Mouse (Mus musculus): ENCODE measurements around the gene 9930111J21Rik1.
"Not testable (repeated sequence)": the region's sequence is repeated elsewhere in the genome, so short reads cannot be mapped to it uniquely, and the experiment has no call there.

GRCm38 (mm10) chr11:48933422-48933821, 45.8 kb downstream of the 9930111J21Rik1 start:
- not testable (repeated sequence) for TF ChIP-seq POLR2A (IDR thresholded peaks at IDR 0.05; ENCODE audit: low read depth, low read length); CTCF (conservative IDR thresholded peaks at IDR 0.05; ENCODE audit: insufficient read depth, insufficient read length, low read depth, low read length)

Data from kidney, adult 2 months (tissue).